Mouse (Mus musculus): ENCODE measurements around the gene Elf2. TPM values are rescaled to one million over a fixed set of nuclear protein-coding genes. Genes with fewer than 3 reads are reported as not detected.

Elf2 gene
- total RNA-seq (2021), result 10 to 100 TPM; 44.3 to 46.1 TPM
- long read RNA-seq, experiment 1, full-length matches to known transcripts, result 5 of 11 reads
- long read RNA-seq, experiment 1, partial matches to known transcripts, result 1 of 11 reads
- long read RNA-seq, experiment 1, other reads (novel, unspliced or antisense), result 5 of 11 reads
- long read RNA-seq, experiment 2, full-length matches to known transcripts, result 12 of 21 reads
- long read RNA-seq, experiment 2, partial matches to known transcripts, result 3 of 21 reads
- long read RNA-seq, experiment 2, other reads (novel, unspliced or antisense), result 6 of 21 reads

DNA sequence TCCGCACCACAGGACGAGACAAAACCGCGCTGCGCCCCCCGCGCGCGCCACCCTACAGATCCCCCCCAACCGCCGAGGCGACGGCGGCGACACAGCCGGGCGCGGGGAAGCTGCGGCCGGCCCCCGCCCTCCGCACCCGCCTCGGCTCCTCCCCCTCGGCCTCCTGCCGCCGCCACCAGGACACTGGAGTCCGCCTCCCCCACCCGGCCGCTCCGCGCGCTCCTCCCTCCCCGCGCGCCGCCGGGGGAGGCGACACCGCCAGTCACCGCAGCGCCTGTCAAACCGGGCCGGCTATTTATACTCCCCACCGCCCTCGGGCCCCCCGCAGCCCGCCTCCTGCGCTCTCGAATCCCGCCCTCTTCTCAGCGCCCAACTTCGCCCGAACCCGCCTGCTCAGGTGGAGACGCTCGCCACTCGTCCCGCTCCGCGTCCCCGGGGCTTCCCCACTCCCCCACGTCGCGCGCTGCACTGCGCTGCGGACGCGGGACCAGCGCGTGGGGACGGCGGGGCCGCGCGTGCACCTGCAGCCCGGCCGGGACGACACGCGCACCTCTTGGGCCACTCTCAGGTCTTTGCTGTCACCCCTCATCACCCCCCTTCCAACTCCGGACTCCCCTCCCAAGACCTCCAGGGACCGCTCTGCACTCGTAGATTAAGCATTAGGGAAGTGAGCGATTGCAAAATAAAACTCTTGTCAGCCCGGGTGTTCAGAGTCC is at the start of gene Elf2:
Elf2 (minus strand) TSS at position 112 of the 716 bp plus-strand sequence.
- DNase-seq, result peak; percentile 94

GRCm38 (mm10) chr3:51388904-51389303 is 48.4 kb upstream of the Elf2 start:
- no peak for DNase-seq

DNA sequence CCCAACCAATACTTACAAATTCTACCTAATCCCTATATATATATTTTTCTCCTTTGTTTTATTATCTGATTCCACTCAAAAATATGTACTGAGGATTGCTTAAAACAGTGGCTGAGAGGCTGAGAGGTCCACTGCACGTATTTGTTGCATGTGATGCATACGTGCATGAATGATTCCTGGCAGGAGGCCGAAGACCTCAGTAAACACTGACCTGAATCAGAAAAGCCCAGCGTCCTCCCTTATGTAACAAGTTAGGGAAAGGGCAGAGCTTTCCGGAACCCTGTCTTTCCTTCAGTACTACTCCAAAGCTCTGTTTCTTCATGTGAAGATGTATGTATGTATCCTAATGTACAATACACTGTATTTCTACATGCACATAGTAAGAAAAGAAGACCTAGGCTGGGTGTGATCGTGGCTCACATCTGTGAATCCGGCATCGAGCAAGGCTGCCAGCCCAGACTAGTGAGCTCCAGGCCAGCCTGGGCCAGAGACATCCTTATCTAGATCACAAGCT is 47.5 kb upstream of the Elf2 start:
- DNase-seq, result no peak

DNA sequence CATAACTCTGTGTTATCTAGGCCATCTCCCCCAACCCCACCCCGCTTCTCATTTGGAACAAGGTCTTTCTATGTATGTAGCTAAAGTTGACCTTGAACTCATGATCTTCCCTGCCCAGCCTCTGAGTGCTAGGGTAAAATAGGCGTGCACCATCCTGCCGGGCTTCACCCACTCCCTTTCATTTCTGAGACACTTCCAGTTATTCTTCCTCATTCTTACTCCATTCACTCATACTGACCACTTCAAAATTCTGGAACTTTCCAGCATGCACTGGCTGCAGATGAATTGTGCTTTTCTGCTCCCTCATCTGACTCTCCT is 46.6 kb upstream of the Elf2 start:
- no peak for DNase-seq

GRCm38 (mm10) chr3:51386441-51387133 is 46.1 kb upstream of the Elf2 start:
- peak; percentile 35 for DNase-seq

GRCm38 (mm10) chr3:51383409-51383808 is 42.9 kb upstream of the Elf2 start:
- DNase-seq, result no peak

- no peak for DNase-seq
Observed at GRCm38 (mm10) chr3:51380660-51381014, 40.2 kb upstream of the Elf2 start.

GRCm38 (mm10) chr3:51379786-51380659 is 39.6 kb upstream of the Elf2 start:
- DNase-seq, result no peak

- no peak for DNase-seq
Observed at GRCm38 (mm10) chr3:51378665-51378946, 38.1 kb upstream of the Elf2 start.

- DNase-seq, result no peak
Observed at GRCm38 (mm10) chr3:51377878-51378664, 37.6 kb upstream of the Elf2 start.

DNA sequence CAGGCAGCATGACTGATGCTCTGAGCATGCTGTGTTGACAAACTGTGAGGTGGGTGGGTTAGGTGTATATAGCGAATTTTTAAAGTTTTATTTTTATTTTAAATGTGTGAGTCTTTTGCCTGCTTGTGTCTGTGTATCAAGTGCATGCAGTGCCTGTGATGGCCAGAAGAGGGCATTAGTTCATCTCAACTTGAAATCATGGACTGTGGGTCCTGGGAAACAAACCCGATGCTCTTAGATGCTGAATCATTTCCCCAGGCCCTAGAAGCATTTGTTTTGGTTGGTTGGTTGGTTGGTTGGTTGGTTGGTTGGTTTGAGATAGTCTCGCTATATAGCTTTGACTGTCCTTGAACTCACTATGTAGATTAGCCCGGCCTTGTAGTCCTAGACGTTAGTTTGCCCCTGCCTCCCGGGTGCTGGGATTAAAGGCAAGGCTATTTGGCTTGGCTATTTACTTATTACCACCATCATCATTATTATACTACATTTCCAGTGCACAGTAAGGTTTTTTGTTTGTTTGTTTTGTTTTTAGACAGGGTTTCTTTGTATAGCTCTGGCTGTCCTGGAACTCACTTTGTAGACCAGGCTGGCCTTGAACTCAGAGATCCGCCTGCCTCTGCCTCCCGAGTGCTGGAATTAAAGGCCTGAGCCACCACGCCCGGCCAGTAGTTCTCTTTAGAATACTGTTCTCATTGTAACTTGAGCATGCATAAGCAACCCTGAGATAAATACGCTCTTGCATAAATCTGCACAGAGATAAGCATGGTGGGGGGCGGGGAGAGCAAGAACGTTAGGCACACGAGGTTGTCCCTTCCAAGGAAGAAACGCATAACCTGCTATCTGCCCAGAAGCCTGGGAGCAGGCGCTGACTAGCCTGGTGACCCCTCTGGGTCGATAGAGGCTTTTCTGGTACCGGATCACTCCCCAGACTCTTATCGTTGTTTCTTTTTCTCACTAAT is 35.1 kb upstream of the Elf2 start:
- no peak for DNase-seq

- no peak for DNase-seq
Observed at GRCm38 (mm10) chr3:51373544-51373943, 33.1 kb upstream of the Elf2 start.

DNA sequence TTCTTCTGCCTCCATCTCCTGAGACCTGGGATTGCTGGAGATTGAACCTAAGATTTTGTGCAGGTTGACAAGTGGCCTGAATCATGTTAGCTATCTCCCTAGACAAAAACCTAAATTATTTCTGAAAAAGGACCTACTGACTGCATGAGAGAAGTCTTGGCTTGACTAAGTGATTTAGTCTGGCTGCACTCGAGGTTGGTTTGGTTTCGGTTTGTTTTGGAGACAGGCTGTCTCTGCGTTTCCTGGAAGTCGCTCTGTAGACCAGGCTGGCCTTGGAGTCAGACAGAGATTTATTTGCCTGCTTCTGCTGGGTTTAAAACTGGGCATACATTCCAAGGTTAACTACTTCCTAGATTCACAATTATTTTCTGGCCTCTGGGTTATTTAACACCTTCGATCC is 32.4 kb upstream of the Elf2 start:
- DNase-seq, result no peak

- DNase-seq, result no peak
Observed at GRCm38 (mm10) chr3:51371826-51372225, 31.4 kb upstream of the Elf2 start.

GRCm38 (mm10) chr3:51368011-51368410 is 27.5 kb upstream of the Elf2 start:
- DNase-seq, result no peak

GRCm38 (mm10) chr3:51366926-51367325 is 26.5 kb upstream of the Elf2 start:
- no peak for DNase-seq

GRCm38 (mm10) chr3:51365517-51365882 is 25.0 kb upstream of the Elf2 start:
- DNase-seq, result no peak

DNA sequence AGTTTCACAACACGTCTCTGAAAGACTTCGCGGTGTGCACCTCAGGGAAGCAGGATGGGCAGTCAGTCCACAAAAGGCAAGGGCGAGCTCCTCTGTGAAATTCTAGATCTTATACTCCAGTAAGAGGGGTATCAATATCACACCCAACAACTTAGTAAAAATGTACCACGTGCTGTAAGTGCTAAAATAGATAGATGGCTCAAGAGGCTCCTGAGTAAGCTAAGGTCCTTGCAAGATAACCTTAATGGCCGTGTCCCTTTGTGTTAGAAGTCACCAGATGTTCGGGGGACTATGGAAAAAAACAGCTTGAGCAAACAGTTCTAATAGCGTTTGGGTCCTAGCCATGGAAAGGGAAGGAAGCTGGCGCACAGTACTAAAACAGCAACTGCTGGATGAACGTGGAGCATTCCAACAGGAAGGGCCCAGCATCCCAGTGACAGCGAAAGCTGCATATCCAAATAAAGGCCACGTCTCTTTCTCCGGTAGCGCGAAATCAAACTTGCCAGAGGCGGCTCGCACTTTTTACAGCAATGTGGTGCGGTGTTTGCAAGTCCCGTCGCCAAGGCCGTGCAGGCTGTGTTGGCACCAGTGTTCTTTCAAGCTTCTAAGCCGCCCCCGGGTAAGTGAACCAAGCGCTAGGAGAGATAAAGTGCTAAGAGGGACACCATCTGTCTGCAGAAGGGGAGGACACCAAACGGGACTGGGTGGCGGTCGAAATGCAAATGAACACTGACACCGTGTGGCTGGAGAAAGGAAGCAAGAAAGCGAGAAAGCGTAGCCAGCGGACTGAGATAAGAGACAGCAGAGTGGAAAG is 24.4 kb upstream of the Elf2 start:
- DNase-seq, result peak; percentile 73

DNA sequence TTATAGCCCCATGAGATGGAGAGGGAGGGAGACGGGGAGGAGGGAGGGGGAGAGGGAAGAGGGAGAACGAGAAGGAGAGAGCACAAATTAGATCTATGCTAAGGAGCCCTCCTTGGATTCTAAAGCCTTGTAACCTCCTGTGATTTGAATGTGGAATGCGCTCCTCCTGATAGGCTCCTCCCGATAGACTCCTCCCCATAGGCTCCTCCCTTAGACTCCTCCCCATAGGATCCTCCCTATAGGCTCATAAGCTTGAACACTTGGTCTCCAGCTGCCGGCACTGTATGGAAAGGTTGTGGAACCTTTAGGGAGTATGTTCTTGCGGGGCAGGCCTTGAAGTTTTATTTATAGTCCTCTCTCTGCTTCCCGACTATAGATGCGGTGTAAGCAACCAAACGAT is 20.6 kb upstream of the Elf2 start:
- no peak for DNase-seq

Data from gastrocnemius, postnatal 25 days (tissue).